Mouse (Mus musculus) small intestine, adult 2 months (tissue): Measurements from ENCODE around the gene Abca1. TPM values are rescaled to one million over a fixed set of nuclear protein-coding genes. Genes with fewer than 3 reads are reported as not detected.

Experiments
- H3K27ac ChIP-seq: fragments of 200-500 bp; 2 replicates; pipeline ENCODE4 v1.5.1; 2012; ENCODE audit warnings: low read depth, low read length, control low read depth, inconsistent platforms; ENCODE audit not compliant: insufficient read depth
- H3K27me3 ChIP-seq: fragments of 200-500 bp; 2 replicates; pipeline ENCODE4 v1.6.1; 2012; ENCODE audit warnings: mild to moderate bottlenecking, moderate library complexity, low read length, inconsistent platforms; ENCODE audit not compliant: control insufficient read depth, insufficient read depth
- H3K36me3 ChIP-seq: fragments of 200-500 bp; 2 replicates; pipeline ENCODE4 v1.6.1; 2012; ENCODE audit warnings: mild to moderate bottlenecking, low read length, control low read depth, inconsistent platforms; ENCODE audit not compliant: control insufficient read depth, insufficient read depth
- H3K4me1 ChIP-seq: fragments of 200-500 bp; 2 replicates; pipeline ENCODE4 v1.6.1; 2012; ENCODE audit warnings: low read length, inconsistent platforms, mixed read lengths; ENCODE audit not compliant: control insufficient read depth, insufficient read depth, insufficient read length
- H3K4me3 ChIP-seq: fragments of 200-500 bp; 2 replicates; pipeline ENCODE4 v1.5.1; 2012; ENCODE audit warnings: low read depth, mild to moderate bottlenecking, control low read depth, inconsistent platforms, low read length, moderate library complexity
- CTCF ChIP-seq: fragments of 200-500 bp; IDR thresholded peaks from 2 replicates; pipeline ENCODE4 v1.5.1; 2012; ENCODE audit warnings: low read depth, mild to moderate bottlenecking, control low read depth, inconsistent platforms, low read length, moderate library complexity, mixed read lengths; ENCODE audit not compliant: insufficient replicate concordance, insufficient read length; ENCODE audit errors: extremely low read depth
- POLR2A ChIP-seq: fragments of 200-500 bp; IDR thresholded peaks from 2 replicates; pipeline ENCODE4 v1.6.1; 2012; ENCODE audit warnings: low read depth, mild to moderate bottlenecking, control low read depth, inconsistent platforms, low read length, moderate library complexity
- WGBS: fragments of 180-500 bp; shearing (Covaris S2); methylation state at CpG from one replicate; pipeline ENCODE4 v1.1.7; 2018; 5-methylcytosine and 5-hydroxymethylcytosine counted together
- polyA plus RNA-seq: library from polyadenylated mRNA; depleted of rRNA; stranded (reverse); fragments of >200 nt; gene quantifications from 2 replicates; pipeline ENCODE4 v1.2.3, GENCODE M21; 2012

Gene Abca1
- polyA plus RNA-seq, 1 experiment, result 2.8 TPM

- Histone ChIP-seq H3K4me3 (no peak overlapping the region), H3K36me3 (peaks cover 42% of the 10 kb centered on the region), H3K4me1 (peaks cover 7% of the 10 kb centered on the region), H3K27ac (no peak overlapping the region), H3K27me3 (no peaks in the 10 kb centered on the region)
- TF ChIP-seq POLR2A, result no peak
- TF ChIP-seq CTCF, result no peak
- WGBS, result 98% methylated on average over 1 of the region's 1 CpGs
Observed at GRCm38 (mm10) chr4:53018392-53018791, 141.3 kb downstream of the Abca1 start.

- H3K27me3 ChIP-seq, result no peaks in the 10 kb centered on the region
- no peak overlapping the region for H3K27ac ChIP-seq
- peaks cover 31% of the 10 kb centered on the region for H3K36me3 ChIP-seq
- H3K4me1 ChIP-seq, result peaks cover 5% of the 10 kb centered on the region; the same call in 1 of the 2 replicates
- no peak for TF ChIP-seq CTCF
- TF ChIP-seq POLR2A, result no peak
- 93% methylated on average over 3 of the region's 3 CpGs for WGBS
- no peak overlapping the region for H3K4me3 ChIP-seq
Observed at GRCm38 (mm10) chr4:53015024-53015423, 144.7 kb downstream of the Abca1 start.

- H3K36me3 ChIP-seq, result peaks cover 28% of the 10 kb centered on the region
- TF ChIP-seq CTCF (no peak), POLR2A (no peak)
- H3K27me3 ChIP-seq, result no peaks in the 10 kb centered on the region
- H3K27ac ChIP-seq, result no peak overlapping the region
- 94% methylated on average over 7 of the region's 7 CpGs for WGBS
- peaks cover 5% of the 10 kb centered on the region; the same call in 1 of the 2 replicates for H3K4me1 ChIP-seq
- no peak overlapping the region for H3K4me3 ChIP-seq
Observed at GRCm38 (mm10) chr4:53014421-53014820, 145.3 kb downstream of the Abca1 start.

GRCm38 (mm10) chr4:53011732-53012361 lies 147.8 kb downstream of the Abca1 start, which contains the start of gene Nipsnap3b:
TSS of gene Nipsnap3b (plus strand) at chr4:53011880.
- Histone ChIP-seq H3K27ac (peak within 1 kb of the TSS; percentile 75), H3K4me3 (peak within 1 kb of the TSS; percentile 76), H3K36me3 (peaks cover 15% of the 10 kb centered on the region), H3K4me1 (peaks cover 5% of the 10 kb centered on the region; the same call in 1 of the 2 replicates), H3K27me3 (no peaks in the 10 kb centered on the region)
- TF ChIP-seq CTCF, result no peak
- TF ChIP-seq POLR2A, result peak; percentile 66
- under 1% methylated on average over 62 of the region's 63 CpGs for whole genome bisulfite sequencing

- no peaks in the 10 kb centered on the region for H3K27me3 ChIP-seq
- H3K27ac ChIP-seq, result no peak overlapping the region
- H3K4me1 ChIP-seq, result peaks cover 5% of the 10 kb centered on the region; the same call in 1 of the 2 replicates
- TF ChIP-seq CTCF, result no peak
- TF ChIP-seq POLR2A, result no peak
- WGBS, result 76% methylated on average over 4 of the region's 4 CpGs
- H3K4me3 ChIP-seq, result no peak overlapping the region
- H3K36me3 ChIP-seq, result peaks cover 3% of the 10 kb centered on the region; the same call in 1 of the 2 replicates
Observed at GRCm38 (mm10) chr4:53009871-53010270, 149.8 kb downstream of the Abca1 start.

- H3K27ac ChIP-seq, result no peak overlapping the region
- TF ChIP-seq POLR2A (no peak), CTCF (no peak)
- peaks cover 5% of the 10 kb centered on the region; the same call in 1 of the 2 replicates for H3K4me1 ChIP-seq
- H3K4me3 ChIP-seq, result no peak overlapping the region
- 0 out of 2 replicates have a peak, but pooled peaks cover under 1% of the 10 kb centered on the region for H3K36me3 ChIP-seq
- 56% methylated on average over 4 of the region's 4 CpGs for WGBS
- no peaks in the 10 kb centered on the region for H3K27me3 ChIP-seq
Observed at GRCm38 (mm10) chr4:53009183-53009582, 150.5 kb downstream of the Abca1 start.

- Histone ChIP-seq H3K4me3 (no peak overlapping the region), H3K27ac (no peak overlapping the region), H3K4me1 (no peaks in the 10 kb centered on the region), H3K36me3 (no peaks in the 10 kb centered on the region), H3K27me3 (no peaks in the 10 kb centered on the region)
- WGBS, result 75% methylated on average over 8 of the region's 8 CpGs
- TF ChIP-seq POLR2A, result no peak
- TF ChIP-seq CTCF, result no peak
Observed at GRCm38 (mm10) chr4:53000154-53000553, 159.5 kb downstream of the Abca1 start.
